Mouse (Mus musculus): ENCODE measurements around the gene Cfap43.

GRCm38 (mm10) chr19:47887417-47887816 lies 31.7 kb downstream of the Cfap43 start:
- TF ChIP-seq CTCF (IDR thresholded peaks at IDR 0.05; ENCODE audit: extremely low read depth, insufficient read depth, insufficient read length, insufficient replicate concordance): no peak
- no peak for TF ChIP-seq POLR2A (IDR thresholded peaks at IDR 0.05; ENCODE audit: low read depth, low read length)
